Mouse (Mus musculus) small intestine, adult 2 months (tissue): ENCODE measurements around the gene Mrtfa. TPM values are rescaled to one million over a fixed set of nuclear protein-coding genes. Genes with fewer than 3 reads are reported as not detected.

ENCODE experiments used
- H3K27ac ChIP-seq: fragments of 200-500 bp; 2 replicates; pipeline ENCODE4 v1.5.1; 2012; ENCODE audit warnings: low read depth, low read length, control low read depth, inconsistent platforms; ENCODE audit not compliant: insufficient read depth
- H3K27me3 ChIP-seq: fragments of 200-500 bp; 2 replicates; pipeline ENCODE4 v1.6.1; 2012; ENCODE audit warnings: mild to moderate bottlenecking, moderate library complexity, low read length, inconsistent platforms; ENCODE audit not compliant: control insufficient read depth, insufficient read depth
- H3K36me3 ChIP-seq: fragments of 200-500 bp; 2 replicates; pipeline ENCODE4 v1.6.1; 2012; ENCODE audit warnings: mild to moderate bottlenecking, low read length, control low read depth, inconsistent platforms; ENCODE audit not compliant: control insufficient read depth, insufficient read depth
- H3K4me1 ChIP-seq: fragments of 200-500 bp; 2 replicates; pipeline ENCODE4 v1.6.1; 2012; ENCODE audit warnings: low read length, inconsistent platforms, mixed read lengths; ENCODE audit not compliant: control insufficient read depth, insufficient read depth, insufficient read length
- H3K4me3 ChIP-seq: fragments of 200-500 bp; 2 replicates; pipeline ENCODE4 v1.5.1; 2012; ENCODE audit warnings: low read depth, mild to moderate bottlenecking, control low read depth, inconsistent platforms, low read length, moderate library complexity
- CTCF ChIP-seq: fragments of 200-500 bp; IDR thresholded peaks from 2 replicates; pipeline ENCODE4 v1.5.1; 2012; ENCODE audit warnings: low read depth, mild to moderate bottlenecking, control low read depth, inconsistent platforms, low read length, moderate library complexity, mixed read lengths; ENCODE audit not compliant: insufficient replicate concordance, insufficient read length; ENCODE audit errors: extremely low read depth
- POLR2A ChIP-seq: fragments of 200-500 bp; IDR thresholded peaks from 2 replicates; pipeline ENCODE4 v1.6.1; 2012; ENCODE audit warnings: low read depth, mild to moderate bottlenecking, control low read depth, inconsistent platforms, low read length, moderate library complexity
- WGBS: fragments of 180-500 bp; shearing (Covaris S2); methylation state at CpG from one replicate; pipeline ENCODE4 v1.1.7; 2018; 5-methylcytosine and 5-hydroxymethylcytosine counted together
- polyA plus RNA-seq: library from polyadenylated mRNA; depleted of rRNA; stranded (reverse); fragments of >200 nt; gene quantifications from 2 replicates; pipeline ENCODE4 v1.2.3, GENCODE M21; 2012

Gene Mrtfa
- polyA plus RNA-seq, 1 experiment: 34.5 TPM

GRCm38 (mm10) chr15:81010114-81010513, 180.4 kb downstream of the Mrtfa start:
- Histone ChIP-seq H3K4me3 (no peak overlapping the region), H3K27me3 (no peaks in the 10 kb centered on the region), H3K36me3 (peaks cover 40% of the 10 kb centered on the region), H3K27ac (no peak overlapping the region), H3K4me1 (no peaks in the 10 kb centered on the region)
- 87% methylated on average over 7 of the region's 7 CpGs for WGBS
- TF ChIP-seq CTCF (no peak), POLR2A (no peak)

GRCm38 (mm10) chr15:81008689-81009123, 181.9 kb downstream of the Mrtfa start:
- H3K4me1 ChIP-seq: no peaks in the 10 kb centered on the region
- no peak overlapping the region for H3K27ac ChIP-seq
- no peak overlapping the region for H3K4me3 ChIP-seq
- WGBS: 70% methylated on average over 10 of the region's 10 CpGs
- H3K36me3 ChIP-seq: peaks cover 31% of the 10 kb centered on the region
- H3K27me3 ChIP-seq: no peaks in the 10 kb centered on the region
- TF ChIP-seq CTCF (peak; percentile 37; the same call in 1 of the 2 replicates), POLR2A (no peak)

GRCm38 (mm10) chr15:81007905-81008304, 182.7 kb downstream of the Mrtfa start:
- no peak overlapping the region for H3K4me3 ChIP-seq
- peaks cover 27% of the 10 kb centered on the region; the same call in 1 of the 2 replicates for H3K36me3 ChIP-seq
- TF ChIP-seq POLR2A (no peak), CTCF (no peak)
- 89% methylated on average over 8 of the region's 8 CpGs for WGBS
- no peaks in the 10 kb centered on the region for H3K27me3 ChIP-seq
- no peaks in the 10 kb centered on the region for H3K4me1 ChIP-seq
- H3K27ac ChIP-seq: no peak overlapping the region

GRCm38 (mm10) chr15:81007339-81007738, 183.2 kb downstream of the Mrtfa start:
- Histone ChIP-seq H3K4me1 (no peaks in the 10 kb centered on the region), H3K27me3 (no peaks in the 10 kb centered on the region), H3K27ac (no peak overlapping the region), H3K4me3 (no peak overlapping the region), H3K36me3 (peaks cover 27% of the 10 kb centered on the region)
- TF ChIP-seq POLR2A: no peak
- no peak for TF ChIP-seq CTCF
- 97% methylated on average over 9 of the region's 9 CpGs for WGBS

GRCm38 (mm10) chr15:81006127-81006735, 184.3 kb downstream of the Mrtfa start:
- Histone ChIP-seq H3K4me1 (no peaks in the 10 kb centered on the region), H3K27ac (no peak overlapping the region), H3K36me3 (peaks cover 19% of the 10 kb centered on the region), H3K4me3 (no peak overlapping the region), H3K27me3 (no peaks in the 10 kb centered on the region)
- no peak for TF ChIP-seq POLR2A
- no peak for TF ChIP-seq CTCF
- 92% methylated on average over 10 of the region's 10 CpGs for WGBS

- Histone ChIP-seq H3K4me1 (no peaks in the 10 kb centered on the region), H3K27me3 (no peaks in the 10 kb centered on the region), H3K36me3 (peaks cover 9% of the 10 kb centered on the region), H3K27ac (no peak overlapping the region), H3K4me3 (no peak overlapping the region)
- 41% methylated on average over 3 of the region's 4 CpGs for WGBS
- TF ChIP-seq CTCF: no peak
- no peak for TF ChIP-seq POLR2A
These were observed 190.0 kb downstream of the Mrtfa start for GRCm38 (mm10) chr15:81000419-81001138.

- Histone ChIP-seq H3K4me1 (no peaks in the 10 kb centered on the region), H3K27ac (no peak overlapping the region), H3K4me3 (no peak overlapping the region), H3K27me3 (no peaks in the 10 kb centered on the region), H3K36me3 (no peaks in the 10 kb centered on the region)
- TF ChIP-seq POLR2A: no peak
- TF ChIP-seq CTCF: no peak
- 58% methylated on average over 1 of the region's 1 CpGs for WGBS
These were observed 193.5 kb downstream of the Mrtfa start for GRCm38 (mm10) chr15:80997077-80997476.
